Comparison of ENCODE assay signal across 17 mouse cellular contexts in genomic region chr9:55404256-55404655, GRCm38 (mm10).
"Had no signal": no experiment of that assay in that cellular context is flagged by ENCODE, and none has a peak within 500 bp of the region (broad histone marks: within the 10 kb centered on the region; RNA-seq: fewer than 3 reads in every experiment).

No protein-coding gene starts in this region.

- H3K36me3 ChIP-seq: limb, embryonic 12.5 days; liver, embryonic 13.5 days; midbrain, embryonic 10.5 days; neural tube, embryonic 15.5 days had no signal

- H3K27me3 ChIP-seq: liver, embryonic 13.5 days; neural tube, embryonic 15.5 days had no signal

- DNase-seq: kidney, adult 9 months; kidney, postnatal 36 days; layer of hippocampus, adult 9-11 months; layer of hippocampus, postnatal 36 days; liver; liver, embryonic 13.5 days; liver, postnatal 0 days; midbrain, embryonic 14.5 days; right cerebral cortex, adult 18-20 months; right cerebral cortex, postnatal 25 days; thymus, postnatal 14 days had no signal

- H3K4me2 ChIP-seq: limb, embryonic 12.5 days; liver, embryonic 13.5 days; neural tube, embryonic 15.5 days had no signal

- H3K9ac ChIP-seq: limb, embryonic 12.5 days; liver, embryonic 13.5 days; liver, postnatal 0 days; neural tube, embryonic 15.5 days had no signal

- H3K9me3 ChIP-seq: limb, embryonic 12.5 days; liver, embryonic 13.5 days; midbrain, embryonic 10.5 days; neural tube, embryonic 15.5 days had no signal

- H3K4me1 ChIP-seq: liver, embryonic 13.5 days had no signal

- H3K27ac ChIP-seq: kidney, postnatal 0 days; limb, embryonic 12.5 days; liver, embryonic 13.5 days; midbrain, embryonic 10.5 days; neural tube, embryonic 15.5 days; stomach, postnatal 0 days had no signal

- H3K4me3 ChIP-seq: limb, embryonic 12.5 days; liver, embryonic 13.5 days; midbrain, embryonic 10.5 days; myocyte; neural tube, embryonic 15.5 days had no signal
